Mouse (Mus musculus) ES-Bruce4 (cell line): ENCODE results near the gene Kcnab2. TPM values are rescaled to one million over a fixed set of nuclear protein-coding genes. Genes with fewer than 3 reads are reported as not detected.

ENCODE experiments used
- H3K27ac ChIP-seq: 2 replicates; pipeline ENCODE4 v1.5.1; 2012; ENCODE audit warnings: low read length, inconsistent platforms; ENCODE audit not compliant: insufficient read depth
- H3K27me3 ChIP-seq: 2 replicates; pipeline ENCODE4 v1.6.1; 2012; ENCODE audit warnings: mild to moderate bottlenecking, low read length, inconsistent platforms; ENCODE audit not compliant: control insufficient read depth, poor library complexity, insufficient read depth, severe bottlenecking
- H3K36me3 ChIP-seq: 2 replicates; pipeline ENCODE4 v1.6.1; 2012; ENCODE audit warnings: inconsistent platforms, mild to moderate bottlenecking, low read length, moderate library complexity; ENCODE audit not compliant: control insufficient read depth, poor library complexity, insufficient read depth, severe bottlenecking
- H3K4me1 ChIP-seq: one replicate; pipeline ENCODE4 v1.8.1; 2011; ENCODE audit warnings: low read length; ENCODE audit not compliant: control insufficient read depth, insufficient read depth
- H3K4me3 ChIP-seq: 2 replicates; pipeline ENCODE4 v1.5.1; 2011; ENCODE audit warnings: low read depth, mild to moderate bottlenecking, low read length
- H3K9ac ChIP-seq: 2 replicates; pipeline ENCODE4 v1.6.1; 2012; ENCODE audit warnings: low read depth, mild to moderate bottlenecking, inconsistent platforms; ENCODE audit not compliant: poor library complexity, severe bottlenecking
- H3K9me3 ChIP-seq: replicated peaks from 2 replicates; pipeline ENCODE4 v1.6.1; 2012; ENCODE audit warnings: mild to moderate bottlenecking, low read length, inconsistent platforms; ENCODE audit not compliant: control insufficient read depth, poor library complexity, insufficient read depth, severe bottlenecking
- CTCF ChIP-seq: IDR thresholded peaks from one replicate; pipeline ENCODE4 v1.8.1; 2011; ENCODE audit warnings: low read depth, low read length
- EP300 ChIP-seq: IDR thresholded peaks from 2 replicates; pipeline ENCODE4 v1.6.1; 2011; ENCODE audit warnings: low read depth, low read length; ENCODE audit not compliant: insufficient read depth
- POLR2A ChIP-seq: IDR thresholded peaks from one replicate; pipeline ENCODE4 v1.8.1; 2011; ENCODE audit warnings: low read length; ENCODE audit not compliant: insufficient read depth
- polyA plus RNA-seq: library from polyadenylated mRNA; stranded (reverse); fragments of >200 nt; gene quantifications from 2 replicates; pipeline ENCODE4 v1.2.4, GENCODE M21; 2011; ENCODE audit warnings: low read depth; ENCODE audit not compliant: missing spikeins, insufficient read depth, insufficient read length

Kcnab2 gene
- polyA plus RNA-seq, 1 experiment, result 3.5 TPM

- no peaks in the 10 kb centered on the region for H3K27me3 ChIP-seq
- H3K4me3 ChIP-seq, result peak within 1 kb of the TSS; percentile 68
- H3K9ac ChIP-seq, result peak within 1 kb of the TSS; percentile 55
- no peaks in the 10 kb centered on the region for H3K4me1 ChIP-seq
- H3K9me3 ChIP-seq, result no peaks in the 10 kb centered on the region
- TF ChIP-seq EP300, result no peak
- no peak for TF ChIP-seq CTCF
- no peak for TF ChIP-seq POLR2A
- H3K36me3 ChIP-seq, result no peaks in the 10 kb centered on the region
- H3K27ac ChIP-seq, result no peak within 1 kb of the TSS
These were observed 1.1 kb downstream of the Kcnab2 start, which contains the start of gene Nphp4 for GRCm38 (mm10) chr4:152476427-152477023. Gene Nphp4, plus strand, starts transcription at chr4:152476706.

DNA sequence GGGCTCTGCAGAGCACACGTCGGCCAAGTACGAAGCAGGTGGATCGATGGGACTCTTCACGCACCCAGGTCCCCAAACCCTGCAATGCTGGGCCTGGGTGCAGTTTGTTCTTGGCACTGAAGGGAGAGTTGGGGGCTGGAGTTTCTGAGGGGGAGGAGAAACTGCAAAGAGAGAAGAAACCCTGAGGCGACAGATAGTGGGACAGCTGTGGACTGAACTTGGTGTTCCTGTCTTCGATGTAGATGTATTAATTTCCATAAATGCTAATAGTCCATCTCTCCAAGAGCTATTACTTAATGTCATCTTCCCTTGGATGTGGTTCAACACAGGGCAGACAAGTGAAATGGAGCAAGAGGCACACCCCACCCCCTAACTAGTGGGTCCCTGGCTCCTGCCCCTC, 1.7 kb downstream of the Kcnab2 start:
- Histone ChIP-seq H3K9ac (no peak overlapping the region), H3K36me3 (no peaks in the 10 kb centered on the region), H3K9me3 (no peaks in the 10 kb centered on the region), H3K4me1 (no peaks in the 10 kb centered on the region), H3K4me3 (no peak overlapping the region), H3K27ac (no peak overlapping the region), H3K27me3 (no peaks in the 10 kb centered on the region)
- TF ChIP-seq CTCF (no peak), POLR2A (no peak), EP300 (no peak)

- no peaks in the 10 kb centered on the region for H3K9me3 ChIP-seq
- no peak for TF ChIP-seq POLR2A
- TF ChIP-seq EP300, result no peak
- TF ChIP-seq CTCF, result no peak
- H3K36me3 ChIP-seq, result no peaks in the 10 kb centered on the region
- no peak overlapping the region for H3K9ac ChIP-seq
- no peak overlapping the region for H3K4me3 ChIP-seq
- no peaks in the 10 kb centered on the region for H3K4me1 ChIP-seq
- no peak overlapping the region for H3K27ac ChIP-seq
- no peaks in the 10 kb centered on the region for H3K27me3 ChIP-seq
These were observed 9.7 kb downstream of the Kcnab2 start for GRCm38 (mm10) chr4:152467951-152468350.

- Histone ChIP-seq H3K36me3 (no peaks in the 10 kb centered on the region), H3K4me3 (no peak overlapping the region)
These were observed 11.1 kb downstream of the Kcnab2 start for GRCm38 (mm10) chr4:152466601-152467000.

DNA sequence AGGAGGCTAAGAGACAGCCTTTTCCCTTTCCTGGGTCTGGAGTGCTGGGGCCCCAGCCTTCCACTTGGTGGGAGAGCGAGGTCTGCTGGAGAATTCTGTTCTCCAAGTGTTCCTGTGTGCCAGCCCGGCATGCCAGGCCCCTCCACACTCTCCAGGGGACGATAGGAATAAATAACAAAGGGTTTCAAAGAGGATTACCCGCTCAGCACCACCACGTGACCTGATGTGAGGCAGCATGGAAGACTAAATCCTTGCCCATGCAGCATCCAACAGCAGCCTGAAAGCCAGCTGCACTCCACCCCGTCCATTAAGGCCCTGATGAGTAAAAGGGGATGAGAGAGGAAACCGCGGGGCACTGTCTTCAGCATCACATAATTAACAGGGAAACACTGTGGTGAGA, 12.6 kb downstream of the Kcnab2 start:
- TF ChIP-seq EP300 (no peak), CTCF (no peak), POLR2A (no peak)

More at GRCm38 (mm10) chr4:152466601-152467000, 11.1 kb downstream of the Kcnab2 start:
- Histone ChIP-seq H3K9ac (no peak overlapping the region), H3K27ac (no peak overlapping the region), H3K9me3 (no peaks in the 10 kb centered on the region), H3K27me3 (no peaks in the 10 kb centered on the region), H3K4me1 (no peaks in the 10 kb centered on the region)
- no peak for TF ChIP-seq EP300
- TF ChIP-seq POLR2A, result no peak
- TF ChIP-seq CTCF, result no peak

GRCm38 (mm10) chr4:152463147-152463546, 14.5 kb downstream of the Kcnab2 start:
- H3K9me3 ChIP-seq, result no peaks in the 10 kb centered on the region
- no peak overlapping the region for H3K27ac ChIP-seq
- no peaks in the 10 kb centered on the region for H3K27me3 ChIP-seq
- no peaks in the 10 kb centered on the region for H3K4me1 ChIP-seq
- no peaks in the 10 kb centered on the region for H3K36me3 ChIP-seq
- H3K9ac ChIP-seq, result no peak overlapping the region
- no peak overlapping the region for H3K4me3 ChIP-seq
- TF ChIP-seq CTCF (no peak), POLR2A (no peak), EP300 (no peak)

More for the DNA sequence above, 12.6 kb downstream of the Kcnab2 start:
- no peak overlapping the region for H3K4me3 ChIP-seq
- no peaks in the 10 kb centered on the region for H3K4me1 ChIP-seq
- no peaks in the 10 kb centered on the region for H3K27me3 ChIP-seq
- H3K27ac ChIP-seq, result no peak overlapping the region
- no peaks in the 10 kb centered on the region for H3K9me3 ChIP-seq
- H3K36me3 ChIP-seq, result no peaks in the 10 kb centered on the region
- H3K9ac ChIP-seq, result no peak overlapping the region
